Mouse (Mus musculus) liver, adult 10 weeks (tissue): ENCODE data around the gene Arhgap23. TPM values are rescaled to one million over a fixed set of nuclear protein-coding genes. Genes with fewer than 3 reads are reported as not detected.

Experiments
- polyA plus RNA-seq: library from polyadenylated mRNA; stranded (reverse); fragments of 350-450 nt; fragmentation: Illumina TruSeq; extraction: RNeasy Lipid Tissue Mini Kit (QIAGEN cat#74804); gene quantifications from one replicate; pipeline ENCODE4 v1.2.3, GENCODE M21; 2014; ENCODE audit warnings: low read depth, low replicate concordance

Arhgap23 gene
- 2.9 TPM for polyA plus RNA-seq

DNA sequence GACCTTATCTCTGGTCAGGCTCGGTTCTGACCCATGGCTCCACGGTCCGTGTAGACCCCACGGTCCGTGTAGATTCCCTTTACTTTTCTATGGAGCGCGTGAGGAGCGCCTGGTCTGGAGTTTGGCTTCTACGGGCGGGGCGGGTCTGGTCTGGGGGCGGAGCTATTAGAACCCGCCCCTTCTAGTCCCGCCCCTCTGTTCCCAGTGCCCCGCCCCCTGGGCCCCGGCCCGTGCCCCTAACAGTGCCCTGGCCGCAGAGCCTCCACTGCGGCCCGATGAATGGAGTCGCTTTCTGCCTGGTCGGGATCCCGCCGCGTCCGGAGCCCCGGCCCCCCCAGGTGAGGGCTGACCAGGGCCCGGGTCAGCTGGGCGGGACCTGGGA is at the start of gene Arhgap23:
Gene Arhgap23 (plus strand): TSS at position 204 of the 382 bp plus-strand sequence.

DNA sequence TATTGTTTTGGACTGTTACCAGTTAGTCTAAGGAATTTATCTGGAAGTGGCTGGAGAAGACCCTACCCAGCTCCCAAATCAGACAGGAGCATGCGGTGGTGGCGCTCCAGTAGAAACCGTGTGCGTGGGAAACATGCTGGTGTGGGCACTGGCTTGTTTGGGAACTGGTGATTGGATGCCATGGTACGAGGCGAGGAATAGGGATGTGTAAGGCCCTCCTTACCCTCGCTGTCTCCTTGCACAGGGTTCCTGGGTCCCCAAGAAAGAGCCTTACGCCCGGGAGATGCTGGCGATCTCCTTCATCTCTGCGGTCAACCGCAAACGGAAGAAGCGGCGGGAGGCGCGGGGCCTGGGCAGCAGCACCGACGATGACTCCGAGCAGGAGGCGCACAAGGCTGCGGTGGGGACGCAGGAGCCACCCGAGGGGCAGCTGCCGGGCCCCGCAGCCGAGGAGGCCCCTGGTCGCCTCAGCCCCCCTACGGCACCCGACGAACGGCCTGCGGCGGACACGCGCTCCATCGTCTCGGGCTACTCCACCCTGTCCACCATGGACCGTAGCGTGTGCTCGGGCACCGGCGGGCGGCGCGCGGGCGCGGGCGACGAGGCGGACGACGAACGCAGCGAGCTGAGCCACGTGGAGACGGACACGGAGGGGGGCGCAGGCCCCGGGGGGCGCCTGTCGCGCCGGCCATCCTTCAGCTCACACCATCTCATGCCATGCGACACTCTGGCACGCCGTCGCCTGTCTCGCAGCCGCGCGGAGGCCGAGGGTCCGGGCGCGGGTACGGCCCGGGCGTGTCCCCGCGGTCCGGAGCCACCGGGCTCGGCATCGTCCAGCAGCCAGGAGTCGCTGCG is 84.8 kb downstream of the Arhgap23 start, which contains the start of gene 4933428G20Rik:
Gene 4933428G20Rik (minus strand): TSS at position 476 of the 855 bp plus-strand sequence.

Other genes with a start within 250 kb of the Arhgap23 start
- 53.4 TPM for gene Kpnb1, start 227.7 kb upstream of the Arhgap23 start, polyA plus RNA-seq
- 24.6 TPM for gene Npepps, start 134.9 kb upstream of the Arhgap23 start, polyA plus RNA-seq
- 24.0 TPM for gene Mrpl45, start 99.8 kb upstream of the Arhgap23 start, polyA plus RNA-seq
- not detected for gene Gpr179, start 63.5 kb upstream of the Arhgap23 start, polyA plus RNA-seq
- gene Socs7, start 53.0 kb upstream of the Arhgap23 start, polyA plus RNA-seq = 3.8 TPM
- gene 4933428G20Rik, start 84.8 kb downstream of the Arhgap23 start, polyA plus RNA-seq = not detected
- gene Srcin1, start 160.7 kb downstream of the Arhgap23 start, polyA plus RNA-seq = 0.05 TPM
- not detected for gene Epop, start 214.2 kb downstream of the Arhgap23 start, polyA plus RNA-seq
- gene Mllt6, start 247.9 kb downstream of the Arhgap23 start, polyA plus RNA-seq = 2.0 TPM